Mouse (Mus musculus): ENCODE data around the gene Mesp1.
A peak's percentile ranks its signal among the peaks of the same experiment; 100 is the strongest.

- TF ChIP-seq POLR2A (IDR thresholded peaks at IDR 0.05; ENCODE audit: low read depth, low read length), result no peak
- TF ChIP-seq MAZ (IDR thresholded peaks at IDR 0.05; ENCODE audit: low read depth, low read length), result no peak
- TF ChIP-seq NELFE (IDR thresholded peaks at IDR 0.05; ENCODE audit: low read depth, low read length), result no peak
- no peak for TF ChIP-seq EP300 (IDR thresholded peaks at IDR 0.05; ENCODE audit: low read length)
- TF ChIP-seq CTCF (conservative IDR thresholded peaks at IDR 0.05 in 1 of 2, IDR thresholded peaks at IDR 0.05 in 1 of 2; ENCODE audit: low read depth in 2 of 2, low read length in 2 of 2), result peak in 1 of 2 experiments; percentile 44; a peak in 2 of 4 replicates
- TF ChIP-seq UBTF (IDR thresholded peaks at IDR 0.05; ENCODE audit: low read depth, low read length), result no peak
Observed at GRCm38 (mm10) chr7:79765991-79766390, 27.6 kb downstream of the Mesp1 start.
